Mouse (Mus musculus): ENCODE data around the gene Snrpd3. TPM values are rescaled to one million over a fixed set of nuclear protein-coding genes. Genes with fewer than 3 reads are reported as not detected.
"Not testable (repeated sequence)": the region's sequence is repeated elsewhere in the genome, so short reads cannot be mapped to it uniquely, and the experiment has no call there.

The Snrpd3 gene
- polyA plus RNA-seq, 1 experiment from 2014 or later, result 150 TPM

DNA sequence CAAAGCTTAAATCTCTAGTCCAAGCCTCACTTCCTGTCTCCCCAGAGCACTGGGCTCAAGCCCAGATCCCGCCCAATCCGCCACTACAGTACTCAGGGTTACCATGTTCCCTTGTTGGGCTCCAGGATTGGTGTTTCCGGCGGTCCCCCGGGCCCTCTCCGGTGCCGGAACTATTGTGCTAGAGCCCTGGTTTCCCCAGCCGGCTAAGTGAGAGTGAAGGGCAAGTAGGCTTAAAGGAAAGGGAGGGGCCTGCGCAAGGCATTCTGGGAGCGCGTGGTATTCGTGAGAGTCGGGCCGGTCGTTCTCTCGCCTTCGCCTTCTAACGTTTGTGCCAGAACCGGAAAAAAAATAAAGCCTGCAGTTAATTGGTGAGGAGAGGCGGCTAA is 400 bp downstream of the Snrpd3 start, which contains the start of gene Gucd1:
TSS of gene Gucd1 (minus strand) at position 215 of the 386 bp plus-strand sequence.
- Histone ChIP-seq H3K4me1 (replicated peaks; ENCODE audit: control insufficient read depth, insufficient read depth, low read length) (peaks cover 18% of the 10 kb centered on the region), H3K27ac (ENCODE audit: low read length) (peak within 1 kb of the TSS; percentile 99), H3K4me3 (ENCODE audit: low read length) (peak within 1 kb of the TSS; percentile 86), H3K36me3 (ENCODE audit: control insufficient read depth, insufficient read depth, low read length) (peaks cover 19% of the 10 kb centered on the region), H3K27me3 (ENCODE audit: control insufficient read depth, insufficient read depth, low read depth, low read length) (no peaks in the 10 kb centered on the region), H3K4me2 (ENCODE audit: low read depth, low read length) (peak within 1 kb of the TSS; percentile 76), H3K9me3 (ENCODE audit: control insufficient read depth, low read length) (no peaks in the 10 kb centered on the region), H3K9ac (ENCODE audit: low read length) (peak within 1 kb of the TSS; percentile 94)
- ATAC-seq (ENCODE audit: low read depth), result peak; percentile 91
- 0% methylated on average over 20 of the region's 20 CpGs for WGBS

GRCm38 (mm10) chr10:75520581-75520980 is 3.2 kb downstream of the Snrpd3 start:
- no peaks in the 10 kb centered on the region for H3K9me3 ChIP-seq (ENCODE audit: control insufficient read depth, low read length)
- no peak overlapping the region for H3K4me3 ChIP-seq (ENCODE audit: low read length)
- peaks cover 29% of the 10 kb centered on the region for H3K36me3 ChIP-seq (ENCODE audit: control insufficient read depth, insufficient read depth, low read length)
- no peak overlapping the region for H3K4me2 ChIP-seq (ENCODE audit: low read depth, low read length)
- no peaks in the 10 kb centered on the region for H3K27me3 ChIP-seq (ENCODE audit: control insufficient read depth, insufficient read depth, low read depth, low read length)
- no peak overlapping the region for H3K9ac ChIP-seq (ENCODE audit: low read length)
- peaks cover 17% of the 10 kb centered on the region for H3K4me1 ChIP-seq (replicated peaks; ENCODE audit: control insufficient read depth, insufficient read depth, low read length)
- H3K27ac ChIP-seq (ENCODE audit: low read length), result no peak overlapping the region
- 87% methylated on average over 5 of the region's 5 CpGs for WGBS
- ATAC-seq (ENCODE audit: low read depth), result no peak

GRCm38 (mm10) chr10:75521643-75522042 is 4.3 kb downstream of the Snrpd3 start:
- Histone ChIP-seq H3K27me3 (ENCODE audit: control insufficient read depth, insufficient read depth, low read depth, low read length) (no peaks in the 10 kb centered on the region), H3K4me2 (ENCODE audit: low read depth, low read length) (no peak overlapping the region), H3K27ac (ENCODE audit: low read length) (no peak overlapping the region), H3K9ac (ENCODE audit: low read length) (no peak overlapping the region), H3K9me3 (ENCODE audit: control insufficient read depth, low read length) (no peaks in the 10 kb centered on the region), H3K4me3 (ENCODE audit: low read length) (no peak overlapping the region), H3K4me1 (replicated peaks; ENCODE audit: control insufficient read depth, insufficient read depth, low read length) (peaks cover 8% of the 10 kb centered on the region), H3K36me3 (ENCODE audit: control insufficient read depth, insufficient read depth, low read length) (peaks cover 34% of the 10 kb centered on the region)
- WGBS, result 93% methylated on average over 4 of the region's 4 CpGs
- ATAC-seq (ENCODE audit: low read depth), result no peak

DNA sequence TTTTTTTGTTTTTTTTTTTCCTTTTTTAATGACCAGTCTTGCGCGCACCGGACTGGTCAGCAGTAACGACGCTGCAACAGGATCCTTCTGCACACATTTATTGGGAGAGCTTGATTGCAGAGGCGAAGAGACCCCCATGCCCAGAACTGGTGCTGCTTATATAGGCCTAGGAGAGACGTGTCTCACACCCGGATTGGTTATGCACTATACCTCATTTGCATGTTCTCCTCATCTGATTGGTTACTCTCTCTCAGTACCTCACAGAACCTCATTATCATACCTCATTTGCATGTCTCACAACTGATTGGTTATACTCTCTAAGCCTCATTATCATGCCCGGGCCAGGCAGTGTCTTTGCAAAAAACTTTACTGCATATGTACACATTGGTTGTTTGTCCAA is 8.1 kb downstream of the Snrpd3 start:
- H3K4me3 ChIP-seq (ENCODE audit: low read length); H3K4me2 ChIP-seq (ENCODE audit: low read depth, low read length); H3K27me3 ChIP-seq (ENCODE audit: control insufficient read depth, insufficient read depth, low read depth, low read length); ATAC-seq (ENCODE audit: low read depth); H3K4me1 ChIP-seq (replicated peaks; ENCODE audit: control insufficient read depth, insufficient read depth, low read length); H3K9ac ChIP-seq (ENCODE audit: low read length); H3K9me3 ChIP-seq (ENCODE audit: control insufficient read depth, low read length); H3K27ac ChIP-seq (ENCODE audit: low read length): not testable (repeated sequence)
- peaks cover 33% of the 10 kb centered on the region for H3K36me3 ChIP-seq (ENCODE audit: control insufficient read depth, insufficient read depth, low read length)
- 96% methylated on average over 9 of the region's 9 CpGs for WGBS

DNA sequence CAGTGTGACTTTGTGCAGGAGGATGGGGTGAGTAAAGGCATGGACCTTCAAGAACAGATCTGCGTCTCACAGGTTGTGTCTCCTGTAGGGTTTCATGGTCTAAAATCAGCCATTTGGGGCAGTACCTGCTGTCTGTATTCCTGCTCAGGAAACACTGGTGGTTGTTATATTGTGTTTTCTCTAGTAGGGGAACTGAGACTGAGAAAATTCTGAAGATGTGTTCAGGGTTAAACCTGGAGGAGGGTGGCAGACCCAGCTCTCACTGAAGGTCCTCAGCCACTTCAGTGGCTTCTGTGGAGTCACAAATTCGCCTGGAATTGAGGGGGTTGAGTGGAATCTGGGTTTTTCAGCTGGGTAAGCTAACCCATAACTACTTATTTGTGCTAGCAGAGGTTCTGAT is 13.0 kb downstream of the Snrpd3 start:
- 78% methylated on average over 2 of the region's 2 CpGs for WGBS
- H3K4me1 ChIP-seq (replicated peaks; ENCODE audit: control insufficient read depth, insufficient read depth, low read length), result no peaks in the 10 kb centered on the region
- no peak overlapping the region for H3K4me3 ChIP-seq (ENCODE audit: low read length)
- H3K27ac ChIP-seq (ENCODE audit: low read length), result no peak overlapping the region
- ATAC-seq (ENCODE audit: low read depth), result no peak
- H3K27me3 ChIP-seq (ENCODE audit: control insufficient read depth, insufficient read depth, low read depth, low read length), result no peaks in the 10 kb centered on the region
- no peaks in the 10 kb centered on the region for H3K9me3 ChIP-seq (ENCODE audit: control insufficient read depth, low read length)
- peaks cover 21% of the 10 kb centered on the region for H3K36me3 ChIP-seq (ENCODE audit: control insufficient read depth, insufficient read depth, low read length)
- H3K9ac ChIP-seq (ENCODE audit: low read length), result no peak overlapping the region
- H3K4me2 ChIP-seq (ENCODE audit: low read depth, low read length), result no peak overlapping the region

DNA sequence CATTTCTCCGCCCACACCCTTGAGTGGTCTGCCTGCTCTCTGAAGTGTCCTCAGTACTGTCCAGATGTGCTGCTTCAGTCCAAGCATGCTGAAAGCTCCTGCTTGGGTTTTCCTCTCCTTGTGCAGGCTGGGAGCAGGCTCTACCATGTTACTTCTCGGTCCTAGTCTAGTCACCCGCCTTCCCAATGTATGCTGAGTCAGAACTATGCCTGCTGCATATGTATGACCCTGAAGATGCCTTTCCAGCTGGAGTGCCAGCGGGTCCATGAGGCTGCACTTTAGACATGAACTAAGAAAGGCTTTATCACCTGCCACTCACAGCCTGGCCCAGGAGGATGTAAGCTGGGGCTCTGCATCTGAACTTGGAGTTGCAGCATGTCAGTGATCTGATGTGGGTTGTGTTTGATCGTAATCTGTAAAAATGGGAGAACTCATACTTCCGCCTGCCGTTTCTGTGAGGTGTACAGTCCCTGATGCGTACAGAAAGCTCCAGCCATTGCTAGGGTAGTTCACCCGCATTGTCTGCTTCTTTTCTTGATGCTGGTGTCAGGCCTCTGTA is 14.3 kb downstream of the Snrpd3 start:
- ATAC-seq (ENCODE audit: low read depth), result no peak
- Histone ChIP-seq H3K27me3 (ENCODE audit: control insufficient read depth, insufficient read depth, low read depth, low read length) (no peaks in the 10 kb centered on the region), H3K4me2 (ENCODE audit: low read depth, low read length) (no peak overlapping the region), H3K4me1 (replicated peaks; ENCODE audit: control insufficient read depth, insufficient read depth, low read length) (no peaks in the 10 kb centered on the region), H3K9me3 (ENCODE audit: control insufficient read depth, low read length) (no peaks in the 10 kb centered on the region), H3K9ac (ENCODE audit: low read length) (no peak overlapping the region), H3K4me3 (ENCODE audit: low read length) (no peak overlapping the region), H3K27ac (ENCODE audit: low read length) (no peak overlapping the region), H3K36me3 (ENCODE audit: control insufficient read depth, insufficient read depth, low read length) (peaks cover 27% of the 10 kb centered on the region)
- 91% methylated on average over 9 of the region's 9 CpGs for WGBS

DNA sequence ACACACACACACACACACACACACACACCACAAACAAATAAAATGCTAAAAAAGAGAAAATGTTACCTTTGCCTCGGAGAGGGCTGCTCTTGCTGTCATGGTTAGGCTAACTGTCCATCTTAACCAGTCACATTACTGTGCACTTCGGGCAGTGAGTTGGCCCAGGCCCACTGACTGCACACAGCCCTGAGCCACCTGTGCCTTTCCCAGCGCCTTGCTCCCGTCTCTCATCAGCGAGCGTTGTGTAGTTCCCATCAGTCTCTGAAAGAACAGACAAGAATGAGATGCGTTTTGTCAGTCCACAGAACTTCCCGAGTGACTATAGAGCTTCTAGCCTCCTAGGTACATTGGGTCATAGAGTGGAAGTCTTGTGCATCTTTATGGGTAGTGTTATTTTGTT is 16.9 kb downstream of the Snrpd3 start:
- Histone ChIP-seq H3K4me2 (ENCODE audit: low read depth, low read length) (no peak overlapping the region), H3K4me1 (replicated peaks; ENCODE audit: control insufficient read depth, insufficient read depth, low read length) (no peaks in the 10 kb centered on the region), H3K27me3 (ENCODE audit: control insufficient read depth, insufficient read depth, low read depth, low read length) (no peaks in the 10 kb centered on the region), H3K27ac (ENCODE audit: low read length) (no peak overlapping the region), H3K9me3 (ENCODE audit: control insufficient read depth, low read length) (no peaks in the 10 kb centered on the region), H3K9ac (ENCODE audit: low read length) (no peak overlapping the region), H3K36me3 (ENCODE audit: control insufficient read depth, insufficient read depth, low read length) (peaks cover 26% of the 10 kb centered on the region), H3K4me3 (ENCODE audit: low read length) (no peak overlapping the region)
- ATAC-seq (ENCODE audit: low read depth), result no peak
- 89% methylated on average over 8 of the region's 8 CpGs for WGBS

- no peaks in the 10 kb centered on the region for H3K4me1 ChIP-seq (replicated peaks; ENCODE audit: control insufficient read depth, insufficient read depth, low read length)
- no peak overlapping the region for H3K4me3 ChIP-seq (ENCODE audit: low read length)
- no peak overlapping the region for H3K9ac ChIP-seq (ENCODE audit: low read length)
- WGBS, result 72% methylated on average over 8 of the region's 8 CpGs
- H3K27ac ChIP-seq (ENCODE audit: low read length), result no peak overlapping the region
- no peak overlapping the region for H3K4me2 ChIP-seq (ENCODE audit: low read depth, low read length)
- peaks cover 25% of the 10 kb centered on the region for H3K36me3 ChIP-seq (ENCODE audit: control insufficient read depth, insufficient read depth, low read length)
- no peaks in the 10 kb centered on the region for H3K27me3 ChIP-seq (ENCODE audit: control insufficient read depth, insufficient read depth, low read depth, low read length)
- no peaks in the 10 kb centered on the region for H3K9me3 ChIP-seq (ENCODE audit: control insufficient read depth, low read length)
- ATAC-seq (ENCODE audit: low read depth), result no peak
Measured at GRCm38 (mm10) chr10:75534934-75535333, 17.6 kb downstream of the Snrpd3 start.

- Histone ChIP-seq H3K4me2 (ENCODE audit: low read depth, low read length) (no peak overlapping the region), H3K27me3 (ENCODE audit: control insufficient read depth, insufficient read depth, low read depth, low read length) (no peaks in the 10 kb centered on the region), H3K4me1 (replicated peaks; ENCODE audit: control insufficient read depth, insufficient read depth, low read length) (no peaks in the 10 kb centered on the region), H3K27ac (ENCODE audit: low read length) (no peak overlapping the region), H3K9ac (ENCODE audit: low read length) (no peak overlapping the region), H3K36me3 (ENCODE audit: control insufficient read depth, insufficient read depth, low read length) (peaks cover 25% of the 10 kb centered on the region), H3K4me3 (ENCODE audit: low read length) (no peak overlapping the region), H3K9me3 (ENCODE audit: control insufficient read depth, low read length) (no peaks in the 10 kb centered on the region)
- 57% methylated on average over 2 of the region's 2 CpGs for WGBS
- ATAC-seq (ENCODE audit: low read depth), result 0 out of 2 replicates have a peak, but pooled peaks have one; percentile 57
Measured at GRCm38 (mm10) chr10:75535423-75535822, 18.1 kb downstream of the Snrpd3 start.

DNA sequence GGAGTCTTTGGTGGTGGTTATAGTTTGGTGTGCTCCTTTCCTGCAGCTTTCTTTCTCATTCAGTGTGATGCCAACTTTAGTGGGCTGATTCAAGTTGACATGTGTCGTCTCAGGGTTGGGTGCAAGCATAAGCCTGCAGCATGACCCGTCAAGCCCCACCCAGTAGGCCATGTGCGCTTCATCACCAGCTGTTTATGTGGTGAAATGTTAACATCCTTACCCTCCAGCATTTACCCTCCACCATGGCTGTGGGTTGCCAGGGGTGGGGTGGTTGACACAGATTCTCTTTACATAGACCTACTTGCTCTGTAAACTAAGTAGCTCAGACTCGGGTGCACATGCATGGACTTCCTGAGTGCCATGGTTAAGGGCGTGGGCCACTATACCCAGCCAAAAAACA is 18.8 kb downstream of the Snrpd3 start:
- Histone ChIP-seq H3K9me3 (ENCODE audit: control insufficient read depth, low read length) (no peaks in the 10 kb centered on the region), H3K36me3 (ENCODE audit: control insufficient read depth, insufficient read depth, low read length) (peaks cover 25% of the 10 kb centered on the region), H3K27me3 (ENCODE audit: control insufficient read depth, insufficient read depth, low read depth, low read length) (no peaks in the 10 kb centered on the region), H3K4me3 (ENCODE audit: low read length) (no peak overlapping the region), H3K4me2 (ENCODE audit: low read depth, low read length) (no peak overlapping the region), H3K9ac (ENCODE audit: low read length) (no peak overlapping the region), H3K27ac (ENCODE audit: low read length) (no peak overlapping the region), H3K4me1 (replicated peaks; ENCODE audit: control insufficient read depth, insufficient read depth, low read length) (no peaks in the 10 kb centered on the region)
- ATAC-seq (ENCODE audit: low read depth), result no peak
- 85% methylated on average over 5 of the region's 5 CpGs for WGBS
